Mouse (Mus musculus): Measurements from ENCODE around the gene Tenm3. TPM values are rescaled to one million over a fixed set of nuclear protein-coding genes. Genes with fewer than 3 reads are reported as not detected.

Gene Tenm3
- polyA plus RNA-seq, 1 experiment from 2014 or later, result 33.6 TPM

GRCm38 (mm10) chr8:48673476-48673875, 170.3 kb downstream of the Tenm3 start:
- 92% methylated on average over 2 of the region's 2 CpGs for WGBS
- H3K27ac ChIP-seq (replicated peaks), result no peak overlapping the region
- H3K4me1 ChIP-seq, result peaks cover 6% of the 10 kb centered on the region
- H3K36me3 ChIP-seq, result peaks cover 30% of the 10 kb centered on the region
- no peak for DNase-seq (ENCODE audit: low spot score)
- no peak overlapping the region for H3K4me3 ChIP-seq
- no peaks in the 10 kb centered on the region for H3K9me3 ChIP-seq (replicated peaks)
- H3K27me3 ChIP-seq (ENCODE audit: low read depth, poor library complexity, severe bottlenecking), result peaks cover 30% of the 10 kb centered on the region

- Histone ChIP-seq H3K4me1 (no peaks in the 10 kb centered on the region), H3K36me3 (peaks cover 35% of the 10 kb centered on the region), H3K9me3 (replicated peaks) (no peaks in the 10 kb centered on the region), H3K27me3 (ENCODE audit: low read depth, poor library complexity, severe bottlenecking) (peaks cover 20% of the 10 kb centered on the region), H3K4me3 (no peak overlapping the region), H3K27ac (replicated peaks) (no peak overlapping the region)
- 96% methylated on average over 11 of the region's 11 CpGs for WGBS
- DNase-seq (ENCODE audit: low spot score), result no peak
These were observed 171.3 kb downstream of the Tenm3 start for GRCm38 (mm10) chr8:48672471-48672870.

- Histone ChIP-seq H3K27me3 (ENCODE audit: low read depth, poor library complexity, severe bottlenecking) (peaks cover 9% of the 10 kb centered on the region), H3K27ac (replicated peaks) (no peak overlapping the region), H3K36me3 (peaks cover 39% of the 10 kb centered on the region), H3K4me1 (no peaks in the 10 kb centered on the region), H3K9me3 (replicated peaks) (no peaks in the 10 kb centered on the region), H3K4me3 (no peak overlapping the region)
- WGBS, result 86% methylated on average over 4 of the region's 4 CpGs
- DNase-seq (ENCODE audit: low spot score), result no peak
These were observed 172.4 kb downstream of the Tenm3 start for GRCm38 (mm10) chr8:48671318-48671717.

- Histone ChIP-seq H3K4me3 (no peak overlapping the region), H3K27me3 (ENCODE audit: low read depth, poor library complexity, severe bottlenecking) (peaks cover 5% of the 10 kb centered on the region), H3K27ac (replicated peaks) (no peak overlapping the region), H3K4me1 (no peaks in the 10 kb centered on the region), H3K36me3 (peaks cover 40% of the 10 kb centered on the region), H3K9me3 (replicated peaks) (no peaks in the 10 kb centered on the region)
- no peak for DNase-seq (ENCODE audit: low spot score)
- WGBS, result 79% methylated on average over 3 of the region's 3 CpGs
These were observed 172.9 kb downstream of the Tenm3 start for GRCm38 (mm10) chr8:48670895-48671294.

- Histone ChIP-seq H3K4me3 (no peak overlapping the region), H3K27me3 (ENCODE audit: low read depth, poor library complexity, severe bottlenecking) (no peaks in the 10 kb centered on the region), H3K9me3 (replicated peaks) (no peaks in the 10 kb centered on the region), H3K4me1 (no peaks in the 10 kb centered on the region), H3K27ac (replicated peaks) (no peak overlapping the region), H3K36me3 (peaks cover 45% of the 10 kb centered on the region)
- no peak for DNase-seq (ENCODE audit: low spot score)
- 80% methylated on average over 1 of the region's 1 CpGs for WGBS
These were observed 173.4 kb downstream of the Tenm3 start for GRCm38 (mm10) chr8:48670387-48670786.

GRCm38 (mm10) chr8:48665193-48665592, 178.6 kb downstream of the Tenm3 start:
- Histone ChIP-seq H3K27ac (replicated peaks) (no peak overlapping the region), H3K9me3 (replicated peaks) (no peaks in the 10 kb centered on the region), H3K27me3 (ENCODE audit: low read depth, poor library complexity, severe bottlenecking) (no peaks in the 10 kb centered on the region), H3K4me3 (no peak overlapping the region), H3K36me3 (peaks cover 35% of the 10 kb centered on the region), H3K4me1 (no peaks in the 10 kb centered on the region)
- WGBS, result 93% methylated on average over 3 of the region's 3 CpGs
- DNase-seq (ENCODE audit: low spot score), result no peak

GRCm38 (mm10) chr8:48659226-48659625, 184.5 kb downstream of the Tenm3 start:
- no peaks in the 10 kb centered on the region for H3K27me3 ChIP-seq (ENCODE audit: low read depth, poor library complexity, severe bottlenecking)
- peaks cover 6% of the 10 kb centered on the region; the same call in 1 of the 2 replicates for H3K4me1 ChIP-seq
- no peak overlapping the region for H3K27ac ChIP-seq (replicated peaks)
- H3K36me3 ChIP-seq, result peaks cover 10% of the 10 kb centered on the region; the same call in 1 of the 2 replicates
- H3K9me3 ChIP-seq (replicated peaks), result no peaks in the 10 kb centered on the region
- no peak for DNase-seq (ENCODE audit: low spot score)
- no peak overlapping the region for H3K4me3 ChIP-seq
- WGBS, result 88% methylated on average over 1 of the region's 1 CpGs

- H3K27ac ChIP-seq (replicated peaks), result no peak overlapping the region
- DNase-seq (ENCODE audit: low spot score), result no peak
- H3K4me1 ChIP-seq, result peaks cover 6% of the 10 kb centered on the region; the same call in 1 of the 2 replicates
- no peaks in the 10 kb centered on the region for H3K9me3 ChIP-seq (replicated peaks)
- H3K36me3 ChIP-seq, result peaks cover 10% of the 10 kb centered on the region; the same call in 1 of the 2 replicates
- H3K27me3 ChIP-seq (ENCODE audit: low read depth, poor library complexity, severe bottlenecking), result no peaks in the 10 kb centered on the region
- H3K4me3 ChIP-seq, result no peak overlapping the region
- WGBS, result 37% methylated on average over 15 of the region's 15 CpGs
These were observed 188.2 kb downstream of the Tenm3 start for GRCm38 (mm10) chr8:48655381-48656043.

- no peak overlapping the region for H3K27ac ChIP-seq (replicated peaks)
- H3K9me3 ChIP-seq (replicated peaks), result no peaks in the 10 kb centered on the region
- 95% methylated on average over 7 of the region's 7 CpGs for WGBS
- no peaks in the 10 kb centered on the region for H3K27me3 ChIP-seq (ENCODE audit: low read depth, poor library complexity, severe bottlenecking)
- no peak for DNase-seq (ENCODE audit: low spot score)
- H3K36me3 ChIP-seq, result peaks cover 8% of the 10 kb centered on the region; the same call in 1 of the 2 replicates
- H3K4me3 ChIP-seq, result no peak overlapping the region
- H3K4me1 ChIP-seq, result peaks cover 9% of the 10 kb centered on the region
These were observed 193.9 kb downstream of the Tenm3 start for GRCm38 (mm10) chr8:48649845-48650244.

GRCm38 (mm10) chr8:48649415-48649814, 194.3 kb downstream of the Tenm3 start:
- DNase-seq (ENCODE audit: low spot score), result no peak

GRCm38 (mm10) chr8:48646110-48646509, 197.6 kb downstream of the Tenm3 start:
- Histone ChIP-seq H3K27me3 (ENCODE audit: low read depth, poor library complexity, severe bottlenecking) (no peaks in the 10 kb centered on the region), H3K9me3 (replicated peaks) (no peaks in the 10 kb centered on the region), H3K4me3 (no peak overlapping the region), H3K27ac (replicated peaks) (no peak overlapping the region), H3K4me1 (peaks cover 9% of the 10 kb centered on the region), H3K36me3 (peaks cover 9% of the 10 kb centered on the region; the same call in 1 of the 2 replicates)
- no peak for DNase-seq (ENCODE audit: low spot score)
- WGBS, result 72% methylated on average over 18 of the region's 18 CpGs

More at GRCm38 (mm10) chr8:48649415-48649814, 194.3 kb downstream of the Tenm3 start:
- H3K4me3 ChIP-seq, result no peak overlapping the region
- H3K9me3 ChIP-seq (replicated peaks), result no peaks in the 10 kb centered on the region
- peaks cover 9% of the 10 kb centered on the region for H3K4me1 ChIP-seq
- peaks cover 11% of the 10 kb centered on the region; the same call in 1 of the 2 replicates for H3K36me3 ChIP-seq
- 83% methylated on average over 7 of the region's 7 CpGs for WGBS
- H3K27ac ChIP-seq (replicated peaks), result no peak overlapping the region
- H3K27me3 ChIP-seq (ENCODE audit: low read depth, poor library complexity, severe bottlenecking), result no peaks in the 10 kb centered on the region

- WGBS, result 89% methylated on average over 4 of the region's 4 CpGs
These were observed 205.6 kb downstream of the Tenm3 start for GRCm38 (mm10) chr8:48638129-48638528.

GRCm38 (mm10) chr8:48636979-48637378, 206.8 kb downstream of the Tenm3 start:
- Histone ChIP-seq H3K27ac (replicated peaks) (no peak overlapping the region), H3K9me3 (replicated peaks) (no peaks in the 10 kb centered on the region), H3K36me3 (no peaks in the 10 kb centered on the region), H3K4me1 (peaks cover 9% of the 10 kb centered on the region; the same call in 1 of the 2 replicates), H3K4me3 (no peak overlapping the region), H3K27me3 (ENCODE audit: low read depth, poor library complexity, severe bottlenecking) (no peaks in the 10 kb centered on the region)
- 86% methylated on average over 5 of the region's 5 CpGs for WGBS
- no peak for DNase-seq (ENCODE audit: low spot score)

More at GRCm38 (mm10) chr8:48638129-48638528, 205.6 kb downstream of the Tenm3 start:
- peaks cover 9% of the 10 kb centered on the region; the same call in 1 of the 2 replicates for H3K4me1 ChIP-seq
- no peak overlapping the region for H3K27ac ChIP-seq (replicated peaks)
- H3K36me3 ChIP-seq, result no peaks in the 10 kb centered on the region
- no peak overlapping the region for H3K4me3 ChIP-seq
- DNase-seq (ENCODE audit: low spot score), result no peak
- H3K27me3 ChIP-seq (ENCODE audit: low read depth, poor library complexity, severe bottlenecking), result no peaks in the 10 kb centered on the region
- no peaks in the 10 kb centered on the region for H3K9me3 ChIP-seq (replicated peaks)

All from midbrain, embryonic 10.5 days (tissue).